Mouse (Mus musculus) retina, postnatal 7 days (tissue): ENCODE measurements around the gene 9430015G10Rik.

Experiments
- DNase-seq: peaks from one replicate; pipeline ENCODE4 v3.0.0-alpha.2; 2012; ENCODE audit warnings: low read depth, low spot score

9430015G10Rik gene

GRCm38 (mm10) chr4:156169129-156169528, 59.3 kb downstream of the 9430015G10Rik start:
- DNase-seq, result no peak

- DNase-seq, result no peak
Measured at GRCm38 (mm10) chr4:156171828-156172227, 62.0 kb downstream of the 9430015G10Rik start.
